Mouse (Mus musculus): ENCODE measurements around the gene Uap1l1.

DNA sequence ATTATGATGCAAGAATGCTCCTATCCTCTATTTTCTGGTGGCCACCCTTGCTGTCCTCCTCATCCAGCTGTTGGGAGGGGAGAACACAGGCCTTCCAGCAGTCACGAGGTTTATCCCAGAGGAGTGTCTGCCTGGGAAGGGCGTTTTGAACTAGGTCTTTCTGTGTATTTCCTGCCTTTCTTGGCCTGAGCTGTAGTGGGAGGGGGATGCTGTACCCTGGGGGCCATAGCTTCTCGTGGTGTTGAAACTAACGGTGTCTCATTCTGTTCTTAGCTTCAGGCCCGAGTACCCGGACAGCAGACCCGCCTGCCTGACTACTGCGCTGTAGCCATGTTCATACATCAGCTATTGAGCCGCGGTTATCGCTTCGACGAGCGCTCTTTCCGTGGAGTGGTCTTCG, 34.8 kb upstream of the Uap1l1 start:
- no peak for TF ChIP-seq CTCF (IDR thresholded peaks at IDR 0.05; ENCODE audit: insufficient read depth, low read depth, low read length)
- no peak for TF ChIP-seq POLR2A (IDR thresholded peaks at IDR 0.05; ENCODE audit: insufficient read depth, low read depth, low read length)

Data from olfactory bulb, adult 2 months (tissue).